Mouse (Mus musculus): ENCODE results near the gene Csrnp2.

GRCm38 (mm10) chr15:100486450-100486849, 8.8 kb downstream of the Csrnp2 start:
- TF ChIP-seq CTCF (IDR thresholded peaks at IDR 0.05; ENCODE audit: insufficient read depth, low read depth, low read length), result no peak
- no peak for TF ChIP-seq POLR2A (IDR thresholded peaks at IDR 0.05; ENCODE audit: insufficient read depth, low read depth, low read length)
